ENCODE assay signal across 10 mouse cellular contexts in the genomic region with DNA sequence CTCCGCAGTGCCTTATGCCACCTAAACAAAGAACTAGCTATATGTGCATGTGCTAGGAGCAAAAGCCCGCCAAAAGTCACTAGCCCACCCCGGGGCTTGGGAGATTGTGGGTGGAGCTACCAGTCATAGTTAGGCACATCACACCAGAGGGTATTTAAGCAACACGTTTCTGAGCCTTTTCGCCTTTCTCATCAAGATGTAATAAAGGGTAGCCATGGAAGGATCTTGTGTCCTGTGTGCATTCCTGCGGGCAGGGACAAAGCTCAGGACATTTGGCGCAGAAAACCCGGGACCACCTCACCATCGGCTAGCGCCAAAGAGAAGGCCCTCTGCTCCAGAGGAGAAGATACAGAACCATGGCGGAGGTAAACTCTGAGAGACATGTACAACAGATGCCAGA. TPM values are rescaled to one million over a fixed set of nuclear protein-coding genes. Genes with fewer than 3 reads are reported as not detected.
DNase-seq lines count a peak whose midpoint lies in the region; ATAC-seq and TF ChIP-seq lines count a peak whose summit lies in the region.
"Had no signal": no experiment of that assay in that cellular context is flagged by ENCODE, and none has a peak within 500 bp of the region (broad histone marks: within the 10 kb centered on the region; RNA-seq: fewer than 3 reads in every experiment).

No protein-coding gene starts in this region.

- ATAC-seq in limb, embryonic 13.5 days (ENCODE audit: low FRiP score, low read depth): no peak

- H3K27me3 ChIP-seq in limb, embryonic 13.5 days: no peaks in the 10 kb centered on the region

- no peak overlapping the region for H3K27ac ChIP-seq in embryonic fibroblast, embryonic 13.5 days (ENCODE audit: insufficient read depth, low read length)
- peak overlapping the region; percentile 94 for H3K27ac ChIP-seq in limb, embryonic 13.5 days

- H3K4me1 ChIP-seq in embryonic fibroblast, embryonic 13.5 days (ENCODE audit: control insufficient read depth, insufficient read depth, low read length): no peaks in the 10 kb centered on the region
- no peaks in the 10 kb centered on the region for H3K4me1 ChIP-seq in limb, embryonic 13.5 days

- no peaks in the 10 kb centered on the region for H3K9me3 ChIP-seq in limb, embryonic 13.5 days

- WGBS in limb, embryonic 13.5 days: 10% methylated on average over 11 of the region's 11 CpGs

- H3K9ac ChIP-seq in limb, embryonic 13.5 days: peak overlapping the region; percentile 80

- TF ChIP-seq CTCF in embryonic fibroblast, embryonic 13.5 days (IDR thresholded peaks at IDR 0.05; ENCODE audit: borderline replicate concordance, insufficient read depth, low read length): no peak

- peak overlapping the region; percentile 60 for H3K4me3 ChIP-seq in embryonic fibroblast, embryonic 13.5 days (ENCODE audit: insufficient read depth, low read length)
- H3K4me3 ChIP-seq in limb, embryonic 13.5 days: peak overlapping the region; percentile 66

- H3K4me2 ChIP-seq in limb, embryonic 13.5 days (replicated peaks): peak overlapping the region; percentile 75

- no peak for TF ChIP-seq POLR2A in embryonic fibroblast, embryonic 13.5 days (IDR thresholded peaks at IDR 0.05; ENCODE audit: low read depth, low read length)

- H3K36me3 ChIP-seq in limb, embryonic 13.5 days: peaks cover 3% of the 10 kb centered on the region

- intact Hi-C loops in left cerebral cortex, postnatal 36 days (cut with DNase I): no loop called here

- peak; percentile 1 for DNase-seq in right cerebral cortex, postnatal 4 days
- DNase-seq in right cerebral cortex, postnatal 10 days (ENCODE audit: low spot score in 2 of 2): no peak
- DNase-seq in retina, embryonic 14.5 days (ENCODE audit: low spot score): peak; percentile 61
- no peak for DNase-seq in cerebellum, postnatal 25 days
- DNase-seq in cerebellum, adult 11-12 months: no peak
- DNase-seq in left cerebral cortex, postnatal 36 days (ENCODE audit: low spot score in 2 of 2): no peak

RNA-seq across cellular contexts. Expression of a gene that starts 21.0 kb away (rescaled TPM):
- polyA plus RNA-seq in embryonic fibroblast, embryonic 13.5 days (2011; ENCODE audit: insufficient read length, low read depth, missing spikeins): not detected in 2 replicates
- not detected in 2 replicates for polyA plus RNA-seq in limb, embryonic 13.5 days (2015; fragmentation: Nextera tagmentation; extraction: Ambion mirVana)
- not detected for total RNA-seq in left cerebral cortex, postnatal 36 days (2021)
- polyA plus RNA-seq: cortical plate, adult 2 months; spleen, adult 2 months had no signal

RNA-seq across cellular contexts. Expression of a gene that starts 29.6 kb away (rescaled TPM):
- polyA plus RNA-seq in embryonic fibroblast, embryonic 13.5 days (2011; ENCODE audit: insufficient read length, low read depth, missing spikeins): not detected in 2 replicates
- polyA plus RNA-seq in limb, embryonic 13.5 days (2015; fragmentation: Nextera tagmentation; extraction: Ambion mirVana): not detected in 2 replicates
- total RNA-seq in left cerebral cortex, postnatal 36 days (2021): not detected
- polyA plus RNA-seq: cortical plate, adult 2 months; spleen, adult 2 months had no signal

Comparison
In these comparisons a context has a peak if more than half of its experiments do, and no peak if none do; other contexts are left out.
1. DNase-seq: peak in right cerebral cortex, postnatal 4 days (single experiment) and retina, embryonic 14.5 days (single experiment); none in right cerebral cortex, postnatal 10 days (0 of 2), cerebellum, postnatal 25 days (0 of 2), cerebellum, adult 11-12 months (single experiment) and left cerebral cortex, postnatal 36 days (0 of 2).